Mouse (Mus musculus) ovary, adult 18-20 months (tissue): ENCODE measurements around the gene Defa22.
"Not testable (repeated sequence)": the region's sequence is repeated elsewhere in the genome, so short reads cannot be mapped to it uniquely, and the experiment has no call there.

Source experiments
- DNase-seq: peaks from one replicate; pipeline ENCODE4 v3.0.0; 2022; ENCODE audit warnings: low spot score, mixed read lengths

Gene Defa22

GRCm38 (mm10) chr8:21161977-21162376, at the start of gene Defa22:
TSS of gene Defa22 (plus strand) at chr8:21162277.
- not testable (repeated sequence) for DNase-seq

DNA sequence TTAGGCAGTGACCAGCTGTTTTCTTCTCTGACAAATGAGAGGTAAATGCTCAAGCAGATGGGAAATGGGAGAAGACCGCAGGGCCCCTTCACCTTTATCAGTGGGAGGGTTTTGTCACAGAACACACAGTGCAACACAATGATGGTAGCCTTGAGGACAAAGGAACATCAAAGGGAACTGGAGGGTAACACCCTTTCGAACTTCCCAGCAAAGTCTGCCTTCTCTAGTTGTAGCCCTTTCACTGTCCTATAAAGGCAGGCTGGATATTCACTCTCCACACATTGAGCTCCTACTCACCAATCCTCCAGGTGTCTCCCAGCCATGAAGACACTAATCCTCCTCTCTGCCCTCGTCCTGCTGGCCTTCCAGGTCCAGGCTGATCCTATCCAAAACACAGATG, 27.7 kb upstream of the Defa22 start, which contains the start of gene Defa30:
Gene Defa30, plus strand, starts transcription at position 301 of the 400 bp plus-strand sequence.
- not testable (repeated sequence) for DNase-seq

- DNase-seq = not testable (repeated sequence)
Observed at GRCm38 (mm10) chr8:21191314-21191713, 29.2 kb downstream of the Defa22 start, which contains the start of gene Defa31. TSS of gene Defa31 (plus strand) at chr8:21191614.

DNA sequence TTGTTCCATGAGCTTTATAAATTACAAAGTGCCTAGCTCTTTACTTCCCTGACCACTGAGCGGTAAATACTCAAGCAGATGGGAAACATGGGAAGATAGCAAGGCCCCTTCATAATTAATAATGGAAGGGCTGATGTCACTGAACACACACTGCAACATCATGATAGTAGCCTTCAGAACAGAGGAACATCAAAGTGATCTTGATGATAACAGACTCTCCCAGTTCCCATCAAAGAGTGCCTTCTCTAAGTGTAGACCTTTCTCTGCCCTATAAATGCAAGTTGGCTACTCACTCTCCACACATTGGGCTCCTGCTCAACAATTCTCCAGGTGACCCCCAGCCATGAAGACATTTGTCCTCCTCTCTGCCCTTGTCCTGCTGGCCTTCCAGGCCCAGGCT, 39.2 kb downstream of the Defa22 start, which contains the start of gene Gm15293:
Gene Gm15293, plus strand, starts transcription at position 301 of the 400 bp plus-strand sequence.
- DNase-seq = not testable (repeated sequence)
